1 mouse cellular context compared by ENCODE assay signal in the genomic region with DNA sequence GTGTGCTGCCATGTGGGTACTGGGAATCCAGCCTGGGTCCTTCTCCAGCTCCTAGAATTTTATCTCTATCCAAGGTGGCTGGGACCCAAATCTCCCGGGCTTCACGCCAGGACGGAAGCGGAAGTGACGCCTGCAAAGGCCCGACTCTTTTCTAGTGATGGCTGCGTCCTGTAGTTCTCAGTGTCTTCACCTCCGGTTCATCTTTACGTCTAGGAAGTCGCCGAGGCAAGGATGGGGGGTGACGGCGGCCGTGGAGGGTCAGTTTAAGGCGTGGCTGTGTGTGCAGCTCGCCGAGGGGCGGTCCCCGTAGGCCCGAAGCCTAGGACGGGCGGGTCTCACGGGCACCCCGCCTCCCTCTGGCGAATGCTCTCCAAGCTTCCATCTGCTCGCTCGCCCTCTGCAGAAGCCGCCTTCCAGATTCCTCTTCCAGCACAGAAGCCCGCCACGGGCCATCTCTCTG.
TF ChIP-seq lines count a peak whose summit lies in the region.

Zfp846 (plus strand) TSS at position 117 of the 460 bp plus-strand sequence.

TF ChIP-seq in MEL, 35 proteins besides CTCF, POLR2A, EP300 and RAD21 (continued from another document):
- TF ChIP-seq USF2 (IDR thresholded peaks at IDR 0.05; ENCODE audit: borderline replicate concordance in 1 of 2, insufficient read depth in 1 of 2, low read depth in 1 of 2, low read length in 2 of 2) = no peak
- no peak for TF ChIP-seq BHLHE40 (IDR thresholded peaks at IDR 0.05; ENCODE audit: borderline replicate concordance, low read depth, low read length)
- TF ChIP-seq ZKSCAN1 (IDR thresholded peaks at IDR 0.05; ENCODE audit: low read depth, low read length) = no peak
- peak; percentile 89 for TF ChIP-seq MAZ (IDR thresholded peaks at IDR 0.05; ENCODE audit: low read depth, low read length)
- peak; percentile 76 for TF ChIP-seq ETS1 (IDR thresholded peaks at IDR 0.05; ENCODE audit: low read depth, low read length)
- no peak for TF ChIP-seq MYB (IDR thresholded peaks at IDR 0.05; ENCODE audit: low read depth, low read length)
- 0 out of 2 replicates have a peak, but pooled peaks have one; percentile 27 for TF ChIP-seq MEF2A (IDR thresholded peaks at IDR 0.05; ENCODE audit: extremely low read depth, insufficient replicate concordance, low read depth, low read length, poor library complexity, severe bottlenecking)
- peak; percentile 100 for TF ChIP-seq HCFC1 (IDR thresholded peaks at IDR 0.05; ENCODE audit: low read depth, low read length)
- TF ChIP-seq USF1 (IDR thresholded peaks at IDR 0.05; ENCODE audit: low read depth, low read length) = peak; percentile 54
- no peak for TF ChIP-seq SMC3 (IDR thresholded peaks at IDR 0.05; ENCODE audit: low read depth, low read length)
- 0 out of 2 replicates have a peak, but pooled peaks have one; percentile 45 for TF ChIP-seq NRF1 (IDR thresholded peaks at IDR 0.05; ENCODE audit: insufficient read depth, low read depth, low read length, poor library complexity, severe bottlenecking)
- TF ChIP-seq RCOR1 (IDR thresholded peaks at IDR 0.05; ENCODE audit: low read depth, low read length) = peak; percentile 71; the same call in 1 of the 2 replicates
TF ChIP-seq in MEL: peak in this region for 22.
